Mouse (Mus musculus) erythroid progenitor cell, adult 5-6 weeks (primary cell): ENCODE results near the gene Cela2a. TPM values are rescaled to one million over a fixed set of nuclear protein-coding genes. Genes with fewer than 3 reads are reported as not detected.

ENCODE experiments used
- ATAC-seq: replicated peaks from 2 replicates; pipeline ENCODE4 v1.8.0; 2016; ENCODE audit warnings: moderate number of reproducible peaks, mild to moderate bottlenecking, moderate TSS enrichment, inconsistent platforms; ENCODE audit not compliant: poor library complexity, low FRiP score, severe bottlenecking
- total RNA-seq, 2 experiments: library from RNA; stranded (forward) in 1 of 2; stranded (reverse) in 1 of 2; fragments of 150-400 nt in 1 of 2; fragments of 186-747, 209-891 nt in 1 of 2; gene quantifications; 2 replicates each; pipeline versions ENCODE4 v1.2.3 to v1.2.4; 2015 to 2017; ENCODE audit warnings: low replicate concordance in 2 of 2

The Cela2a gene
- not detected in 2 replicates for total RNA-seq (2015; ENCODE audit: low replicate concordance)
- not detected in 2 replicates for total RNA-seq (2017; ENCODE audit: low replicate concordance)

GRCm38 (mm10) chr4:141826060-141826459, at the start of gene Cela2a:
Gene Cela2a (minus strand): TSS chr4:141826160.
- ATAC-seq = no peak

- ATAC-seq = no peak
Observed at GRCm38 (mm10) chr4:141875481-141876108, 49.6 kb upstream of the Cela2a start.

- peak; percentile 81 for ATAC-seq
Observed at GRCm38 (mm10) chr4:141874601-141875460, 48.9 kb upstream of the Cela2a start, which contains the start of gene Efhd2. Gene Efhd2 (minus strand): TSS chr4:141874920.

GRCm38 (mm10) chr4:141874111-141874600, 48.2 kb upstream of the Cela2a start:
- ATAC-seq = no peak

GRCm38 (mm10) chr4:141872977-141873376, 47.0 kb upstream of the Cela2a start:
- no peak for ATAC-seq

- no peak for ATAC-seq
Observed at GRCm38 (mm10) chr4:141871909-141872308, 45.9 kb upstream of the Cela2a start.

GRCm38 (mm10) chr4:141871333-141871725, 45.4 kb upstream of the Cela2a start:
- no peak for ATAC-seq

GRCm38 (mm10) chr4:141870666-141871332, 44.8 kb upstream of the Cela2a start:
- no peak for ATAC-seq

- no peak for ATAC-seq
Observed at GRCm38 (mm10) chr4:141869436-141870215, 43.7 kb upstream of the Cela2a start.

- ATAC-seq = no peak
Observed at GRCm38 (mm10) chr4:141868051-141868450, 42.1 kb upstream of the Cela2a start.

- no peak for ATAC-seq
Observed at GRCm38 (mm10) chr4:141867498-141867897, 41.5 kb upstream of the Cela2a start.

GRCm38 (mm10) chr4:141866933-141867490, 41.1 kb upstream of the Cela2a start:
- no peak for ATAC-seq

- no peak for ATAC-seq
Observed at GRCm38 (mm10) chr4:141865600-141865999, 39.6 kb upstream of the Cela2a start.

GRCm38 (mm10) chr4:141865006-141865405, 39.0 kb upstream of the Cela2a start:
- no peak for ATAC-seq

- no peak for ATAC-seq
Observed at GRCm38 (mm10) chr4:141864506-141864905, 38.5 kb upstream of the Cela2a start.

- ATAC-seq = no peak
Observed at GRCm38 (mm10) chr4:141863726-141864280, 37.8 kb upstream of the Cela2a start.

- ATAC-seq = no peak
Observed at GRCm38 (mm10) chr4:141862867-141863266, 36.9 kb upstream of the Cela2a start.

- no peak for ATAC-seq
Observed at GRCm38 (mm10) chr4:141861591-141862295, 35.8 kb upstream of the Cela2a start.
